Mouse (Mus musculus): ENCODE measurements around the gene Qser1.

GRCm38 (mm10) chr2:104855732-104856131 is 39.2 kb upstream of the Qser1 start:
- no peak for TF ChIP-seq CEBPB (IDR thresholded peaks at IDR 0.05; ENCODE audit: insufficient read depth, poor library complexity, severe bottlenecking)
- TF ChIP-seq POLR2A (IDR thresholded peaks at IDR 0.05; ENCODE audit: insufficient read length, low read depth) = no peak
- no peak for TF ChIP-seq MAX (IDR thresholded peaks at IDR 0.05; ENCODE audit: low read depth)
- TF ChIP-seq MYOG (IDR thresholded peaks at IDR 0.05; ENCODE audit: control insufficient read depth in 1 of 3, insufficient read depth in 1 of 3, insufficient read length in 2 of 3, low read depth in 2 of 3) = no peak
- peak in 2 of 3 experiments; percentile 13 to 37 for TF ChIP-seq MYOD1 (IDR thresholded peaks at IDR 0.05; ENCODE audit: control insufficient read depth in 1 of 3, insufficient read length in 2 of 3, low read depth in 2 of 3)
- no peak for TF ChIP-seq TCF12 (IDR thresholded peaks at IDR 0.05; ENCODE audit: insufficient read depth, poor library complexity, severe bottlenecking)
- no peak for TF ChIP-seq E2F4 (IDR thresholded peaks at IDR 0.05; ENCODE audit: insufficient read depth)
- TF ChIP-seq USF1 (IDR thresholded peaks at IDR 0.05; ENCODE audit: low read depth) = no peak
- TF ChIP-seq REST (IDR thresholded peaks at IDR 0.05; ENCODE audit: insufficient read depth, insufficient read length) = no peak
- no peak for TF ChIP-seq POLR2AphosphoS2 (IDR thresholded peaks at IDR 0.05; ENCODE audit: insufficient read length, low read depth)
